Mouse (Mus musculus) ovary, postnatal 10 days (tissue): ENCODE measurements around the gene Pdcd10.

Experiments used
- DNase-seq: peaks from one replicate; pipeline ENCODE4 v3.0.0; 2022; ENCODE audit warnings: low spot score

Gene Pdcd10

DNA sequence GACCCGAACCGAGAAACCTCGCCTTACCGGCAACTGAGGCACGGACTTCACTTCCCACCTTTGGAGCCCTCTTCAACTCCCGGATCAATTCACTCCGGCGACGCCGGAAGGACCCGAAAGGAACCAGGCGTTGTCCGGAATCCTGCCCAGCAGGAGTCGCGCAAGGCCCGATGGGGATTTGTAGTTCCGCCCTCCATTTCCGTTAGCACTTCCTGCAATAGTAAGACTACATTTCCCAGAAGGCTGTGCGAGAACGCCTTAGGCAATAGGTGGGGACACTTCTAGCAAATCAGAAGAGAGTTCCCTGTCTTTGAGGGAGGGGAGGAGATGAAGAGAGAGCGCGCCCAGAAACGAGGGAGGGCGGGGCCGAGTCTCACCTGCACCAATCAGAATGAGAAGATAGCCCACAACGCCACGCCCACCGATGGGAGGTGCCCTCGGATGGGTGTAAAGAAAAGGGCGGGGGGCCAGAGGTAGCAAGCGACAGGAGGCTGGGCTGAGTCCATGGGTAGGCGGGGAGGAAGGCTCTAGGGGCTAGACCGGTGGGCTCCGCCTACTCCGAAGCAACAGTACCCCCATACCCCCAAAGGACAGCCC lies at the start of gene Pdcd10:
Pdcd10 (minus strand) TSS at position 162 of the 597 bp plus-strand sequence.
- DNase-seq, result peak; percentile 94

DNA sequence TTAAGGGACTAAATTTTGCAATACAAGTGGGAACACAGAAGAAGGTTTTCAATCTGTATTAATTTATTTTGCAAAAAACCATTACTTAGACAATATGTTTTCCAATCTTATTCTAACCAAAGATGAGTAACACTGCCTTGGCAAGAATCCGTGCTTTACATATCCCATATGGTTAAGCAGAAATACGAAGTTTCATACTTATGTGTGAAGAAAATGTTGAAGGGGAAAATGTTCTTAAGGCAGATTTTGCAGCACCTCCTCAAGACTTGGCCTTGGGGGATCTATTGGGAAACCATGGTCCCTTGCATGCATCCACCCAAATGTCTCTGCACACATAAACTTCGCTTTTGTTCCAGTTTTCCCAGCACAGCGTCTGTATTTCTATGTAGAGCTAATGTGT lies 28.2 kb upstream of the Pdcd10 start:
- DNase-seq, result no peak

DNA sequence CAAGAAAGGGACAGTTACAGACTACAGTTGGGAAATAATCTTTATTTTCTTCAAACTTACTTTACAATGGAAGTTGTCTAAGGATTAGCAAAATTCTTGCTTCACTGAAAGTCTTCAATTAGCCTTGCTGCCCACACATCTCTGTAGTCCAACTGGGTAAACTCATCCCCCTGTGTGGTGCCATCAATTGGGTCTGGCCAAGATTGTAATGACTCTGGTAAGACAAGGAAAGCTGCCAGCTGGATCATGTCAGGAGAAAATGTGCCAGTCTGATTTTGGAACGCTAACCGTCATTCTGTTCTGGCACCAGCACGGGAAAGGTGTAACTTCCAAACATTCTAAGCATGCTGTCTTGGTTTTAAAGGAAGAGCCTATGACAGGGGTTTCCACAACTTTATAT lies 26.6 kb upstream of the Pdcd10 start:
- DNase-seq, result no peak

DNA sequence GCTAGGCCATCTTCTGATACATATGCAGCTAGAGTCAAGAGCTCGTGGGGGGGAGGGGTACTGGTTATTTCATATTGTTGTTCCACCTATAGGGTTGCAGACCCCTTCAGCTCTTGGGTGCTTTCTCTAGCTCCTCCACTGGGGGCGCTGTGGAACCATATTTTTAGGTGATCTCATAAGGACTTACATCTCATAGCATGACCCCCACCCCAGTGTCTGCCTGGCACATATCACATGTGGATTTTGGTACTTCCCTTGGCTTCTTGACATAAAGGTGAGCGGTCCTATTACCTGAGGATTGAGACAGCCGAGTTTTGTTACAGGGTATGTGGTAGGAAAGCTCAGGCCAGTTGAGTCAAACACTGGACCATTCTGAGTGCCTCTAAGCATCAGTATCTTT lies 22.7 kb upstream of the Pdcd10 start:
- DNase-seq, result no peak

DNA sequence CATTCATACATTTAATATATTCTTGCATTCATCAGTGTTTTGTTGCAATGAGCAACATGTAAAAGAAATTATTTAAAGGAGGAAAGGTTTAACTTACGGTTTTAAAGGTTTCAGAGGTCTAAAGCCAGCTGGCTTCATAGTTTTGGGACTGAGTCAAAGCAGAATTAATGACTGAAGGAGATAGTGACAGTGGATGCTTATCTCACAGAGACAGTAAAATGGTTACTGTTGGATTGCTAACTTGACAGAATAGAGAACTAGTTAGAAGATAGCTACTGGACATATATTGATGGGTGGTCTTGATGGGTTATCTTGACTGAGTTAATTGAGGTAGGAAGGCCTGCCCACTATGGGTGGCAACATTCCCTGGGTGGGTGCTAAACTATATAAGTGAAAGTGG lies 18.9 kb upstream of the Pdcd10 start:
- DNase-seq, result no peak

DNA sequence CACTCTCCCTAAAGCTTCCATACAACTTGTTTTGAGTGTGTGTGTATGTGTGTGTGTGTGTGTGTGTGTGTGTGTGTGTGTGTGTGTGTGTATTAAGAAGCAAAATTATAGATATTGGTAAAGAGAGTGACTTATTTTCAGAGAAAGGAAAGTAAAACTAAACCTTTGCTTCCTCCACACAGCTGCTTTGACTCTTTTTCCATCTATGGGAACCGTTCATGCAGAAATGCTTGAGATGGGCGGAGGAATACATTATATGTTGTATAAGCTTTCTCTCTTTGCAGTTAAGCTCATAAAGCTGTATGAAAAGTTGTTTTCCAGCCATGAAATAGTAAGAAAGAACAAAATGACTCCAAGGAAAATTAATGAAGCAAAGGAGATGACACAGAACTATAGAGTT lies 17.4 kb upstream of the Pdcd10 start:
- no peak for DNase-seq

DNA sequence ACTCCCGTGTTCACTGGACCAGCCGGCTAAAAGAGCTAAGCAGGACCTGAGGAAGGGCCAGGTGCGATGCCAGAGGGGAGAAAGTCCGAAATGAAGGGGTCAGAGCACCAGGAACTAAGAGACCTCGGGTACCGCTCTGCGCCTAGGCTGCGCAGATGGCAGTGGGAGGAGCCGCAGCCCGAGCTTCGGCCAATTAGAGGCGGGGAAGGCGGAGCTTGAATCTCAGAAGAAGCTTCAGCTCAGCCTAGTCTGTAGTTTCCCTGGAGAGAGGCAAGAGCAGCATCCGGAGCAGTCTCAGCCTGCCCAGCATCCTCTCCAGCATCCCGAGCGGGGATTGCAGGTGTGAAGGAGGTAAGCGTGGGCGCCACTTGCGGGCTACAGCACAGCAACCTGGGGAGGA lies 636 bp upstream of the Pdcd10 start, which contains the start of gene Serpini1:
Serpini1 (plus strand) TSS at position 256 of the 400 bp plus-strand sequence.
- no peak for DNase-seq

DNA sequence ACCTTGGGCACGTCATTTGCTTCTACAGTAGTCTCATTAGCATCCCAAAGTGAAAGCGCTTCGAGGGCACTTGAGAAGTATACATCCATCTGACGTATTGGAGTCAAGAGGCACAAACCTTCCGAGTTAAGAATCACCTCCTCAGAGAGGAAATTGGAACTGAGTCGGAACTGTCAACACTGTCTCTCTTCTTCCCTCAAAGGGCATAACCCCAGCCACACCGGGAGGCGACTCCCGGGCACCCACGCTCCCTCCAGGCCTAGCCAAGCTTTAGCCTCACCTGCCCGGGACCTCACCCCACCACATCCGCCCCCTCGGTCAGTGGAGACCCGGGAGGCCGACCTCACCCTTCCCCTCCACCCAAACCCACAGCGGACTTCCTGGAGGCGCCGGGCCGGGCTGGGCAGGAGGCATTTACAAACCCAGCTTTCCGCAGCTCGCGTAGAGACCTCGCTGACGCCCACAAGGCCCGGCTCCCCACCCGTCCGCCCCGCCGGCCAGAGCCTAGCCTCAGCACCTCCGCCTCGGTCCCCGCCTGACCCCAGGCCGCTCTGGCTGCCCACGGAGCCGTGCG lies 448 bp downstream of the Pdcd10 start:
- DNase-seq, result no peak

DNA sequence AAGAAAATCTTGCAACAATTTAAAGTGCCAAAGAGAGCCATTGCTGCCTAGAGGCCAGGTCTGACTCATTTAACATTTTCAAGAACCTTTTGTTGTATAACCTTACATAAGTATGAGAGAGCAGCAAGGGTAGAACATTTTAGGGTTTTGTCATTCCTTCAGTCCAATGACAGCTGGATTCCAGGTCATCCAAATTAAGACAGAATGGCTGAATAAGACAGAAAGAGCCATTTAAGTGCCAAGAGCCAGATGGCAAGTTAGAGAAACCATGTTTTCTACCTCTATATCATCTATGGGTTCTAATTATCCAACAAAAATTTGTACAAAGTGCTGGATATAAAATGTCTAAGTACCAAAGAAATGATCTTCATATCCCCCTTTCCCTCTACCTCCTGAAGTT lies 5.4 kb downstream of the Pdcd10 start:
- no peak for DNase-seq

DNA sequence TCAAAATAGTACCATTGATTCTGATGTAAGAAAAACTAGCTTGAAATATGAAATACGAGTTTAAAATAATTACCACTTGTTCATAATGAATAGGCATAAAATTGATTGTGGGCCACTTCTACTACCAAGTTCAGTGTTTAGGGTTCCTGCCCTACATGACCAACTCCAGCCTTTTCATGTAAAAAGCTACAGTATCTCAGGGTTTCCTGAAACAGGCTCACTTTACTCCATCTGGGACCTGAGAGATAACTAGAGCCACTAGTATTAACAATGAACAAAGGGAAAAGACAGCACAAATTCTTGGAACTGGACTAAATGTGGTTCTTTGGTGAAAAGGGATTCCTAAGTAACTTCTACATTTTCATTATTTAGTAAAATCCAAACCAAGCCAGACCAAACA lies 12.4 kb downstream of the Pdcd10 start:
- DNase-seq, result no peak

DNA sequence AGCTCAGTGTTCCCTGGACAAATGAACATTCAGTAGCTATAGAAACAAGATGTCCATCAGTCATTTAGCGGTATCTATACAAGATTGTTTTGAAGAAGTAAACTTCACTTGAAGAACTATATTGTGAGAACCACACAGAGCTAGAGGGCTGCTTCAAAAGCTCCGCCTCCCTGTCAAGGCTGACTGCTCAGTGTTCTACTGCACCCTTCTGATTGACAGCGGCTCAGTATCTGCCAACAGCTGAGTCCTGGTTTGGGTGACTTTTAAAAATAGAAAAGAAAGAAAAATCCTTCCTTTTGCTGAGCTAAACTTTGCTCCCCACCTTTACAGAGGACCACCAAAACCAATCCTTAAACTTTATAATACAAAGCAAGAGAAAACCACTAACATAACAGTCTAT lies 13.8 kb downstream of the Pdcd10 start:
- no peak for DNase-seq

DNA sequence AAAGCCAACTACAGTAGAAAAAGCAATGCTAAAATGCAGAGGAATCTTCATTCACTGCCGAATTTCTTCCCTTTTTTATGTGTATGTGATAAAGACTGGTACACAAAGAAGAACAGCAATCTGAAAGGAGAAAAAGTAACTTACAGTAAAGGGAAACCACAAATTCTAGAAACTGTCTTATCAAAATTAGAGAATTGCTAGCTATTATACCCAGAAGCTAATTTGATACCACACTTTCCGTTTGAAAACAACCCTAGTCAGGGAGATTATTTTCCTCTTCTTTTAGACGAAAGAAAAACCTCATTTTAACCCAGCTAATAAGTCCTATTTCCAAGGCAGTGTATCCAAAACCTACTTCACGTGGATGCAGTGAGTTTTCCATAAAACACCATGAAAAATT lies 15.4 kb downstream of the Pdcd10 start:
- no peak for DNase-seq

DNA sequence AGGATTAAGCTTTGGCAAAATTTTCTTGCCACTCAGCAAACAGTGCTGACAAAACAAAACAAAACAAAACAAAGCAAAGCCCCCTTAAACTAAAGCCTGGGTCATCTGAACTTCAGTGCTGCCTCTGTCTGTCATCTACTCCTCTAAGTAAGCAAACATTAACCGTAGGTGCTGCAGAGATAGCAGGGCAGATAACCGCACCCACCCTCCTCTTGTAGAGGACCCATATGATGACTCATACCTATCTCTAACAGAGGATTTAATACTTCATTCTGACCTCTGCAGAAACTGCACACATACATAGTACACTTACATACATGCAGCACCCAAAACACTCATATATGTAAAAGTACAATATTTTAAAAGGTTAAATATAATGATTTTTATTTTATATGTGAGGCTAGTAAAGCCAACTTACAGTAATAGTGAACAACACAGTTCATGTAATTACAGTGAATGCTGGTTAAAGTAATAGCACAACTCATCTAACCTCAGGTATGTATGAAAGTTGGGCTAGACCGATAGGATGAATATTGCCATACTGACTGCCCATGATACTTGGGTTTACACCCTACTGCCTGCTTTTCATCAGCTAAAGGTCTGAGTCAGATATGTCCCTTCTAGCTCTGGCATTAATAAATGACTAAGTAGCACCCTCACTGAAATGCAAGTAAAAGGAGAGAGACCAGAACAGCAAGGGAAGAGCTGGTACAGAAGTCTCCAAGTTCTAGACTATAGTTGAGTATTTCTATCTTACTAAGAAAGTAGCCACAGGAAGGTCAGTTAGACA lies 22.4 kb downstream of the Pdcd10 start:
- DNase-seq, result no peak

DNA sequence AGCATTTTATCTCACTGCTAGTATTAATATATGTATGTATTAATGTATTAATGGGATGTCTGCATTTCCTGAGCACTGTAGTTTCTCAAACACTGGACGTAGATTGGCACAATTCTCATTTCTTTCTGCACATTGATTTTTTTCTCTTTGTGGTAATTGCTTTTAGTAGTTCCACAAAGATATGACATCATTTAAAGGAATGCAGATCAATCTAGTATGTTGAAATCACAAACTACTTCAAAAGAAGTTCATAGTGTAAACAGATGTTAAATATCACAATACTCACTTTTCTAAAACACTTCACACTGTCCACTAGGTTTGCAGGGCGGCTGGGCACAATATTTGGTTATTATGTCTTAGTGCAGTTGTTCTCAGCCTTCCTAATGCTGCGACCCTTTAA lies 25.6 kb downstream of the Pdcd10 start:
- DNase-seq, result no peak

DNA sequence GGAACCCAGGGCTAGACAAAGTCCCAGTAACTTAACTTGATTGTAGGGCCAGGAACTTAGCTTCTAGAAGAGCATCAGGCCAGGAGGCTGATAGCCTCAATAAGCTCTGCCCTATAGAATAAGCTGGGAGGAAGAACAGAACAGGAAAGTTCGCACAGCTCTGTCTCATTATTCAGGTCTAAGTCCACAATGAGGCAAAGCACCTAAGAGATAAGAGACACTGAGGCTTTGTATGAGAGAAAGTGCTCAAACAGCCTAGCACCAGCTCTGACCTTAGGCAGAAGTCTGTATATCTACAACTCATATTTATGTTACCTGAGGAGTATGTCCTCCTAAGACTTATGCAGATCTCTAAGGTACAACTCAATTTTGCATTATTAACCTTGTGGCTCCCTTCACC lies 34.1 kb downstream of the Pdcd10 start:
- no peak for DNase-seq

DNA sequence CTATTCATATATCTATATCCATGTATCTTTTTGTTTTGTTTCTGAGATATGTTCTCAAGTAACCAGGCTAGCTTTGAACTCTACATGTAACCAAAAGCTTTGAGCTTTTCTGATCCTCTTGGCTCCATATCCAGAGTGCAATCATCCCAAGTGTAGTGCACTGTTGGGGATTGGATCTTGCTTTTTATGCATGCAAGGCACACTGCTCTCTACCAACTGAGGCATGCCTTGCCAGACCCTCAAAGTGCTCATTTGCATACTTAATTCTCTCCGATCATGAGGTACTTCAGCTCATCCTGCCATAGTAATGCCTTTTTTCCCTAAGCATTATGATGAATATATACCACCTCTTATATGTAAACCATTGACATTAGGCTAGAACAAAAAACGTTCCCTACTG lies 35.3 kb downstream of the Pdcd10 start:
- no peak for DNase-seq

DNA sequence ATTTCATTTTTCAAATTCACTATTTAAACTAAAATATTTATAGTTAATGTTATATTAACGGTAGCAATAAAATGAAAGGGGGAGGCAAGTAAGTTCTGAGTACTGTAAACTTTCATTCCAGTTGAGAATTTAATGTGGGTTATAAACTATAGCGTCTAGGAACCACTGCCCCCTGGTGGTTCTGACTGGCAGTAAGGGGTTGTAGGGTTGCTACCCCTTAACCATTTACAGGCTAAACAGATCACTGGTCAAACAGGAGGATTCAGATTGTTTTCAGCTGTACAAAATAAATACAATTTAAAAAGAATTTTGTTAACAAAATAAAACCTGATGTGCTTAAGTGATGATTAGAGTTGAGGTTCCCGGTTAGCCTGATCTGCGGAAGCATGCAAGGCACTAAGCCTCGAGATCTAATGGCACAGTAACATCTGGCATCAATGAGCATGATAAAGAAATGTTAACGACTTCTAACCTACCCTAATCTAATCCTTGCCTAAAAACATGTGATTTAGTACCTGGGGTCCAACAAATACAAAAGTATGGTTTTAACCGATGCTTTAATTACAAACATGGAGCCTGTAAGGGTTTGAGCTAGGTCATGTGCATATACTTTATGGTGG lies 38.9 kb downstream of the Pdcd10 start:
- DNase-seq, result no peak

DNA sequence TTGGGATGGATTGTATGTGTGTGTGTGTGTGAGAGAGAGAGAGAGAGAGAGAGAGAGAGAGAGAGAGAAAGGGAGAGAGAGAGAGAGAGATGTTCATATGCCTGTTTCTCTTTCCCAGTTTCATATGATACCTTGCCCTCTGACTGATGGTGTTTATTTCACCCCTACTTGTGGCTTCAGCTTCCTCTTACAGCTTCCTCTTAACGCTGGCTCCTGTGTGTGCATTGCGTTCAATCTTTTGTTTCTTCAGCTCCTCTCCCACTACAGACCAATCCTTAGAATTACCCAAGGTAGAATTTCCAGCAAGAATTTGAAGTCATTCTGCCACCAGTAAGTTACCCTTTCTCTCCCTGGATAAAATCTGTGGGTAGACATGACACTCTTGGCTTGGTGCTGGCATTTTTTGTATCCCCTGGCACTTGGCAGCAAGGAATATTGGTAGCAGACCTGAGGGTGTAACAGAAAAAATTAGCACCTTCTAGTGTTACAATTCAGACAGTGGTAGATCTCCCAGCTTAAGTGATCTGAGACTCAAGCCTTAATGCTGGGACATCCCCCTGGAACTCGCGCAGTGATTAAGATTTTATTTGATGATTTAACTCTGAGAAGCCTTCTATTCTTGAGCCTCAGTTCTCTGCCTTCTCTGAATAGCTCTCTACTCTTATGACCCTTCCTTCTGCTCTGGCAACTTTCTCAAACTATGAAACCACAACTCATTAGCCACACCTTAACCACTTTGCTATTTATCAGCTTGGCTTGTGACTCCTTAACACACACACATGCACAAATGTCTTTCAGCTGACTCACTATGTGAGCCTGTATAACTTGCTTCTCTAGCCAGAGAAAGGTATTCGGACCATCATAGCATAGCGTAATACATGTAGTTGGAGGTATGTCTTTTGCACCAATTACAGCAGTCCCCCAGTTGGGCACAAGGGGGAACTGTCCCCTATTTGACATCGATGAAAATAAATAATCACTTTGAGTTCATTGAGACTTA lies 57.4 kb downstream of the Pdcd10 start:
- DNase-seq, result no peak

DNA sequence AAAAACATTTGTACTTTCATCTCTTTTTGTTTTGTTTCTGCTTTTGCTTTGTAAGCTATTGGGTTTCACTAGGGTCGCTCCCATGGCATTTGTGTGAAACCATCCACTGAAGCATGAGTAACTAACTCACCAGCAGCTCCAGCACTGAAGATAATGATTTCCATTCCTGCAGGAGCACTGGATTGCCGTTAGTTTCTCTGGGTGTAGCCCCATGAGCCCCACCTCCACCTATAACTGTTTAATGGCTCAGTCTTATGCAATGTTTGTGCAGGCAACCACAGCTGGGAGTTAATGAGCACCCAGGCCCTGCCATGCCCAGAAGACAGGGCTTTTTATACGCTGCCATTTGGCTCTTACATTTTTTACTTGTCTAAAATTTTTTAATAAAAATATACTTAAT lies 63.7 kb downstream of the Pdcd10 start:
- DNase-seq, result no peak

DNA sequence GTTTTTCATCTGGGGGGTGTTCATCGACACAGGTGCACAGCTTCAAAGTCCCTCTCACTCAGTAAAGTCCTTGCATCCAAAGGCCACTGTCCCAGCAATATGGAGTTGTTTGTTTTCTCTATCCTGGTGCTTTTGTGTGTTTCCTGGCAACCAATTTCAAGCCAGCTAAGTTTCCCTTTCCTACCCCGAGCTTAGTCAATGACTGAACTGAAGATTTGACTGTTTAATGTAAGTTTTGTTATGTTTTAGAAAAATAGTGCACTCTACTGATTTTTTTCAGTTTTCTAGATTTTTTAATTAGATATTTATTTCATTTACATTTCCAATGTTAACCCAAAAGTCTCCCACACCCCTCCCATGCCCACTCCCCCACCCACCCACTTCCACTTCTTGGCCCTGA lies 74.6 kb downstream of the Pdcd10 start, which contains the start of gene Wdr49:
Wdr49 (minus strand) TSS at position 101 of the 400 bp plus-strand sequence.
- DNase-seq, result no peak

DNA sequence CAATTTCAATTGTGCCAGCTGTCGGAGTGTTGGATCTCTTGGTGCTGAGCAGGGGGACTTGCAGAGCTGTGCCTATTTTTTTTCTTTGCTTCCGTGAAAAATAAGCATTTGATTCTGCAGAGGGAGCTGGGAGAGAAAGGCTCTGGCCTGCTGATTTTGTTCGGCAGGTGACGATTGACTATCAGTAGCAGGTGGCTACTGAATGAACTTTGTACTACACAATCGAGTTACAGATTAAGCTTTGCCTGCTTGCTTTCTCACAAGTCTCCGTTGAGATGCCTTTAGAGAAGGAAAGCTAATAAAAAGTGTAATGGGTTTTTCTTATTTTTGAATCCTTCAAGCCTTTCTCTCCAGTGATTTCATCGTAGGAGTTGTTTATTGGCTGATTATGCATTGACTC lies 81.5 kb downstream of the Pdcd10 start:
- DNase-seq, result no peak

DNA sequence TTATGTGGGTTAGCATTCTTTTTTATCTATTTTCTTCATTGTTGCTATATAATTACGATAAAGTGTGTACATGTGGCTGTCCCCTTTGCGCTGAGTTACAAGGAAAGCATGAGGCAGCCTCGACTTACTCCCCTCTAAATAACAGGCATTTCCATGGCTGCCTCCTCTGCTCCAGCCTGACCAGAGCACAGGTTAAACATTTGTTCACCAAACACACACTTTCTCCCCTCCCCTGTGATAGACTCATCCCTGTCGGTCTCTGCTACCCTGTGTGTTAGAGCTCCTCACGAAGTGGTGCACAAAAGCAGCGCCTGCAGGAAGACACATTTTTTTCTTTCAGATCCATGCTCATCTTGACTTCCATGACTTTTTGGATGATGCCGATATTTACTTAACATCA lies 82.0 kb downstream of the Pdcd10 start:
- no peak for DNase-seq
